Mouse (Mus musculus) midbrain, embryonic 11.5 days (tissue): ENCODE data around the gene Slc8a2. TPM values are rescaled to one million over a fixed set of nuclear protein-coding genes. Genes with fewer than 3 reads are reported as not detected.

ENCODE experiments used
- ATAC-seq: fragments of 200-750 bp; cut with Nextera tagmentation; 2 replicates; pipeline ENCODE4 v1.8.0; 2017; ENCODE audit warnings: moderate TSS enrichment, moderate library complexity; ENCODE audit not compliant: low FRiP score
- DNase-seq: peaks from one replicate; pipeline ENCODE4 v3.0.0; 2015; ENCODE audit warnings: low spot score; ENCODE audit errors: missing footprints
- H3K27ac ChIP-seq: fragments of 300-500 bp; sonication (generic); 2 replicates; pipeline ENCODE4 v1.5.1; 2014; ENCODE audit warnings: low read depth, low read length
- H3K27me3 ChIP-seq: fragments of 300-500 bp; sonication (generic); 2 replicates; pipeline ENCODE4 v1.6.1; 2014; ENCODE audit warnings: mild to moderate bottlenecking, low read length, moderate library complexity, mixed read lengths; ENCODE audit not compliant: control insufficient read depth, insufficient read depth
- H3K36me3 ChIP-seq: fragments of 300-500 bp; sonication (generic); 2 replicates; pipeline ENCODE4 v1.6.1; 2014; ENCODE audit warnings: mild to moderate bottlenecking, low read length, moderate library complexity, mixed read lengths; ENCODE audit not compliant: control insufficient read depth, insufficient read depth
- H3K4me1 ChIP-seq: fragments of 300-500 bp; sonication (generic); 2 replicates; pipeline ENCODE4 v1.6.1; 2014; ENCODE audit warnings: low read length; ENCODE audit not compliant: control insufficient read depth, insufficient read depth
- H3K4me2 ChIP-seq: fragments of 300-500 bp; sonication (generic); 2 replicates; pipeline ENCODE4 v1.6.1; 2014; ENCODE audit warnings: mild to moderate bottlenecking, moderate library complexity
- H3K4me3 ChIP-seq: fragments of 300-500 bp; sonication (generic); 2 replicates; pipeline ENCODE4 v1.5.1; 2014; ENCODE audit warnings: low read depth, low read length
- H3K9ac ChIP-seq: fragments of 300-500 bp; sonication (generic); 2 replicates; pipeline ENCODE4 v1.6.1; 2014; ENCODE audit warnings: low read length
- H3K9me3 ChIP-seq: fragments of 300-500 bp; sonication (generic); 2 replicates; pipeline ENCODE4 v1.6.1; 2016; ENCODE audit warnings: low read length; ENCODE audit not compliant: control insufficient read depth
- WGBS: fragments of 180-500 bp; shearing (Covaris S2); extraction: QIAGEN DNeasy Blood & Tissue Kit; methylation state at CpG from one replicate; pipeline ENCODE4 v1.1.7; 2014; 5-methylcytosine and 5-hydroxymethylcytosine counted together
- polyA plus RNA-seq: library from polyadenylated mRNA; unstranded; fragments of >200 nt; fragmentation: Nextera tagmentation; extraction: Ambion mirVana; gene quantifications from 2 replicates; pipeline ENCODE4 v1.2.1, GENCODE M21; 2014

The Slc8a2 gene
- polyA plus RNA-seq, 1 experiment from 2014 or later, result 0.27 TPM

DNA sequence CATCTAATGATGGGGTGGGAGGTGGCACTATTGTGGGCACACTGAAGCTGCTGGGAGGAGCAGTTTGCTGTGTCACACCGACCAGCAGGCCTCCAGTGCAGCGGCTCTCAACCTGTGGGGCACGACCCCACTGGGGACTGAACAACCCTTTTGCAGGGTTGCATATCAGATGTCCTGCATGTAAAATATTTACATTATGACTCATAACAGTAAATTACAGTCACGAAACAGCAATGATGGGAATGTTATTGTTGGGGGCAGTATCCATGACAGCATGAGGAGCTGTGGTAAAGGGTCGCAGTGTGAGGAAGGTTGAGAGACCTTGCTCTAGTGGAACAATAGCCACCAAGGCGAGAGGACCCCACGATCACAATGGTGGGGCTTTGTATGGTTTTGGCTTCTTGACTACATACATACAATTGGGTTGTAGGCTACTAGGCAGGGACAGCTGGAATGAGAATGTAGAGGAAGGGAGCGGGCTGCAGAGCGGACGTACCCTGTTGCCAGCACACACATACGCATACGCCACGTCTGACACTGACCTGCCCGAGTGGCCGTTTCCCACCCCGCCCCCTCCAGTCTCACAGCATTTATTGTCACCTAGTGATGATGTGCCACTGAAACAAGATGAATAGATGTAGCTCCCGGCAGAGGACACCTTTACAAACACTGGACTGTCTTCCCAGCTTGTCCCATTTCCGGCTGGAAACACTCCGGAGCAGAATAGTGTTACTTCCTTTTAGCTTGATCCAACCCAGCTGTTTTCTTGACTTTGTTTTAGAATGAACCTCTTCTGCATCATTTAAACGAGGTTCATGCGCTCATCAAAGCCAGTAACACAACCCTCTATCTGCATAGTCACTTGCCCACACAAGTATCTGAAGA lies 79.4 kb downstream of the Slc8a2 start:
- H3K4me3 ChIP-seq, result no peak overlapping the region
- no peaks in the 10 kb centered on the region for H3K4me1 ChIP-seq
- H3K27ac ChIP-seq, result no peak overlapping the region
- 91% methylated on average over 21 of the region's 21 CpGs for WGBS
- no peaks in the 10 kb centered on the region for H3K9me3 ChIP-seq
- no peaks in the 10 kb centered on the region for H3K27me3 ChIP-seq
- no peak overlapping the region for H3K4me2 ChIP-seq
- H3K9ac ChIP-seq, result no peak overlapping the region
- no peak for DNase-seq
- ATAC-seq, result no peak
- peaks cover 11% of the 10 kb centered on the region for H3K36me3 ChIP-seq

Other genes with a start within 250 kb of the Slc8a2 start
- 0.20 and 0.51 TPM in 2 replicates for gene Crx, start 249.9 kb upstream of the Slc8a2 start, polyA plus RNA-seq
- 0.08 and 0.36 TPM in 2 replicates for gene Crxos, start 247.2 kb upstream of the Slc8a2 start, polyA plus RNA-seq
- gene Selenow, start 207.4 kb upstream of the Slc8a2 start, polyA plus RNA-seq, result 1,003 and 1,028 TPM in 2 replicates
- 186 and 187 TPM in 2 replicates for gene Nop53, start 183.8 kb upstream of the Slc8a2 start, polyA plus RNA-seq
- 8.9 and 10.9 TPM in 2 replicates for gene Ehd2, start 162.3 kb upstream of the Slc8a2 start, polyA plus RNA-seq
- gene Bicra, start 81.9 kb upstream of the Slc8a2 start, polyA plus RNA-seq, result 5.0 and 6.1 TPM in 2 replicates
- not detected in 2 replicates for gene Zfp541, start 68.0 kb upstream of the Slc8a2 start, polyA plus RNA-seq
- gene Napa, start 31.4 kb upstream of the Slc8a2 start, polyA plus RNA-seq, result 162 and 165 TPM in 2 replicates
- 16.2 and 18.2 TPM in 2 replicates for gene Kptn, start 9.9 kb upstream of the Slc8a2 start, polyA plus RNA-seq
- gene Meis3, start 45.3 kb downstream of the Slc8a2 start, polyA plus RNA-seq, result 74.7 and 80.7 TPM in 2 replicates
- 9.0 and 10.3 TPM in 2 replicates for gene Dhx34, start 92.2 kb downstream of the Slc8a2 start, polyA plus RNA-seq
- 0.12 TPM in 1 of 2 replicates, not detected in the other for gene C5ar2, start 114.3 kb downstream of the Slc8a2 start, polyA plus RNA-seq
- 1.3 TPM in 2 replicates for gene C5ar1, start 129.7 kb downstream of the Slc8a2 start, polyA plus RNA-seq
- gene Inafm1, start 143.8 kb downstream of the Slc8a2 start, polyA plus RNA-seq, result 9.8 and 10.3 TPM in 2 replicates
- 17.9 and 20.2 TPM in 2 replicates for gene Ccdc9, start 157.0 kb downstream of the Slc8a2 start, polyA plus RNA-seq
- 6.3 and 8.3 TPM in 2 replicates for gene Bbc3, start 178.6 kb downstream of the Slc8a2 start, polyA plus RNA-seq